Mouse (Mus musculus) intestine, embryonic 15.5 days (tissue): ENCODE data around the gene Mmp7. TPM values are rescaled to one million over a fixed set of nuclear protein-coding genes. Genes with fewer than 3 reads are reported as not detected.

Experiments
- ATAC-seq: fragments of 200-750 bp; cut with Nextera tagmentation; 2 replicates; pipeline ENCODE4 v1.8.0; 2017; ENCODE audit warnings: moderate TSS enrichment, moderate library complexity
- H3K27ac ChIP-seq: fragments of 300-500 bp; sonication (generic); 2 replicates; pipeline ENCODE4 v1.5.1; 2015; ENCODE audit warnings: mild to moderate bottlenecking, inconsistent platforms
- H3K27me3 ChIP-seq: fragments of 300-500 bp; sonication (generic); replicated peaks from 2 replicates; pipeline ENCODE4 v1.6.1; 2015; ENCODE audit warnings: inconsistent platforms
- H3K36me3 ChIP-seq: fragments of 300-500 bp; sonication (generic); 2 replicates; pipeline ENCODE4 v1.6.1; 2015; ENCODE audit warnings: inconsistent platforms
- H3K4me1 ChIP-seq: fragments of 300-500 bp; sonication (generic); replicated peaks from 2 replicates; pipeline ENCODE4 v1.6.1; 2015; ENCODE audit warnings: inconsistent platforms
- H3K4me2 ChIP-seq: fragments of 300-500 bp; sonication (generic); replicated peaks from 2 replicates; pipeline ENCODE4 v1.6.1; 2015; ENCODE audit warnings: mild to moderate bottlenecking, inconsistent platforms
- H3K4me3 ChIP-seq: fragments of 300-500 bp; sonication (generic); replicated peaks from 2 replicates; pipeline ENCODE4 v1.5.1; 2015; ENCODE audit warnings: inconsistent platforms
- H3K9ac ChIP-seq: fragments of 300-500 bp; sonication (generic); 2 replicates; pipeline ENCODE4 v1.6.1; 2015; ENCODE audit warnings: inconsistent platforms
- H3K9me3 ChIP-seq: fragments of 300-500 bp; sonication (generic); 2 replicates; pipeline ENCODE4 v1.6.1; 2016; ENCODE audit warnings: inconsistent platforms
- whole genome bisulfite sequencing: fragments of 180-500 bp; shearing (Covaris S2); methylation state at CpG from one replicate; pipeline ENCODE4 v1.1.7; 2015; 5-methylcytosine and 5-hydroxymethylcytosine counted together
- polyA plus RNA-seq: library from polyadenylated mRNA; unstranded; fragments of >200 nt; fragmentation: Nextera tagmentation; extraction: Ambion mirVana; gene quantifications from 2 replicates; pipeline ENCODE4 v1.2.1, GENCODE M21; 2015

Mmp7 gene
- polyA plus RNA-seq, 1 experiment from 2014 or later = 0.58 TPM

DNA sequence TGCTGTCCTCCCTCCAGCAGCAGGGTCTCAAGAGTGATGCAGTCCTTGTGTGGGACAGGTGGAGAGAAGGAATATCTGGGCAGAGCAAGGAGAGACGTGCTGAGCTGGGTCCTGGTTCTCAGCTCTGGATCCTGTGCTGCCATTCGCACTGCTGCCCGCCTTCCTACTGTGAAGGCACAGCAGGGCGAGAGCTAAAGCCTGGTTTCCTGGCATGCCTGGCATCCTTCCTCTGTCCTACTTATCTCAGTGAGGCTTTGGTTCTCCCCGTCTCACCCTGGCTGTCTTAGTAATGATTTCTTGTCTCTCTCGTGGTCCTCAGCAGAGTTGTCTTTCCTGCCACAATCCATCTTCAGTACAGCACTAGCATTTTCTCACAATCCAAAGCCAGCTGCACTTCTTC lies 2.1 kb upstream of the Mmp7 start:
- H3K4me2 ChIP-seq = no peak overlapping the region
- H3K27me3 ChIP-seq = no peaks in the 10 kb centered on the region
- 52% methylated on average over 6 of the region's 6 CpGs for WGBS
- ATAC-seq = no peak
- H3K27ac ChIP-seq = no peak overlapping the region
- no peak overlapping the region for H3K4me3 ChIP-seq
- H3K4me1 ChIP-seq = 0 out of 2 replicates have a peak, but pooled peaks cover 4% of the 10 kb centered on the region
- H3K9me3 ChIP-seq = no peaks in the 10 kb centered on the region
- no peaks in the 10 kb centered on the region for H3K36me3 ChIP-seq
- no peak overlapping the region for H3K9ac ChIP-seq

DNA sequence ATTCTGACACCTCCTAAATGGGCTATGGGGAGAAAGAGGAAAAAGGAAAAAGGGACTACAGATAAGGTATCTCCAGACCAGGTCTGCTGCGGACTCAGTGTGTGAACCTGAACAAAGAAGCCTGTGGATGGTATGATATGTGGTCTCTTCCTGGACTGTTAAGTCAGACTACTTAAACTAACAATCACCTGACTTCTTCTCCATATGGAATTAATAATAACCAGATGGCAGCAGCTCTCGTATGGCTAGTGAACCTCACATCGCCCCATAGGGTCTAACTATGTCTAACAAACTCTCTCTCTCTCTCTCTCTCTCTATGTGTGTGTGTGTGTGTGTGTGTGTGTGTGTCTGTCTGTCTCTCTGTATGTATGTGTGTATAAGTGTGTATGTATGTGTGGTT lies 2.1 kb downstream of the Mmp7 start:
- Histone ChIP-seq H3K9ac (no peak overlapping the region), H3K36me3 (no peaks in the 10 kb centered on the region), H3K4me2 (no peak overlapping the region), H3K27me3 (no peaks in the 10 kb centered on the region), H3K4me3 (no peak overlapping the region), H3K9me3 (no peaks in the 10 kb centered on the region), H3K4me1 (0 out of 2 replicates have a peak, but pooled peaks cover 4% of the 10 kb centered on the region), H3K27ac (no peak overlapping the region)
- WGBS = 83% methylated on average over 3 of the region's 3 CpGs
- no peak for ATAC-seq

DNA sequence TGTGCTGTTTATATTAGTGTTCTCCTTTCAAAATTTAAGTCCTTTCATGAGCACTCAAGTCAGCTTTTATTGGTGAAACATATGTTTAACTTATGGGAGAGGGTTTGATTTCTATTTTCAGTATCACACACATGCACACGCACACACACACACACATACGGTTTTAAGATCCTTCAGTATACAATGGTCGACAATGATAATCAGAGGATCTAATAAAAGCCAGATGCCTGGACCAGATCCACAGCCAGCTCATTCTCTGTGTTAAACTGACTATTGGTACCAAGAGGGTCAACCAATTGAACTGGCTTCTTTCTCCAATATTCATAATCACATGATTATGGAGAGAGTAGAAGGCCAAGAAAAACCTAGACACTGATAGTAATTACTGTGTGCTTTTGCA lies 3.8 kb downstream of the Mmp7 start:
- Histone ChIP-seq H3K9me3 (no peaks in the 10 kb centered on the region), H3K4me2 (no peak overlapping the region), H3K4me3 (no peak overlapping the region), H3K27ac (no peak overlapping the region), H3K27me3 (no peaks in the 10 kb centered on the region), H3K9ac (no peak overlapping the region), H3K36me3 (no peaks in the 10 kb centered on the region), H3K4me1 (no peaks in the 10 kb centered on the region)
- 78% methylated on average over 3 of the region's 3 CpGs for WGBS
- no peak for ATAC-seq

DNA sequence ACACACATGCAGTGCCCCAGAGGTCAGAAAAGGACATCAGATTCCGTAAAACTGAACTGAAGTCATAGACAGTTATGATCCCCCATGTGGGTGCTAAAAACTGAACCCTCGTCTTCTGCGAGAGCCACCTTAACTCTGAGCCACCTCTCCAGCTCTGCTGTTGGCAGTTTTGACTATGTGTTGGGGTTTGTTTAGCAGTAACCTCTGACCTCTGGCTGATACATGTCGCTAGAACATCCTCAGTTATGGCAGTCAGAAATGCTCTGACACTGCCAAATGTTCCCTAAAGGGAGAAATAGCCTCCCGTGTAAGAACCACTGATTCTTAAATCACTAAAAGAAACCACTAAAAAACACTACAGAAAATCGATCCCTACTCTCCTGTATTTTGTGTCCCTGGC lies 16.8 kb downstream of the Mmp7 start:
- Histone ChIP-seq H3K4me3 (no peak overlapping the region), H3K36me3 (no peaks in the 10 kb centered on the region), H3K27me3 (no peaks in the 10 kb centered on the region), H3K4me2 (no peak overlapping the region), H3K4me1 (no peaks in the 10 kb centered on the region), H3K27ac (no peak overlapping the region), H3K9me3 (no peaks in the 10 kb centered on the region), H3K9ac (no peak overlapping the region)
- WGBS = 60% methylated on average over 6 of the region's 6 CpGs
- no peak for ATAC-seq

DNA sequence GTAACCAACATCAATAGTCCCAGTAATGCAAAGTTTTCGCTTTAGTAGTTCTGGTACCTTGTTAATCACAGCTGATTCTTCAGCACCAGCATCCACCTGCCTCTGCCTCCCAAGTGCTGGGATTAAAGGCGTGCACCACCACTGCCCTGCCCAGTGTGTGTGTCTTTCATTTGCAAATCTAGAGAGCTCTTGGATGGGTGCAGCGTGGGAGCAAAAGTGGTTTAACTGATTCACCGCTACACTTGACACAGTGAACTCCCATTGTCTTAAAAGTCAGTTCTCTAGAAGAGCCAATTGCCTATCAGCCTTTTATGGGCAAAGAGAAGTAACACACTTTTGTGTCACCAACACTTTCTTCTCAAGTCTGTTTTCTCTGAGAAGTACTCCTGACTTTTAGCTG lies 19.3 kb downstream of the Mmp7 start:
- Histone ChIP-seq H3K9me3 (no peaks in the 10 kb centered on the region), H3K27me3 (no peaks in the 10 kb centered on the region), H3K9ac (no peak overlapping the region), H3K4me1 (no peaks in the 10 kb centered on the region), H3K27ac (no peak overlapping the region), H3K4me3 (no peak overlapping the region), H3K36me3 (no peaks in the 10 kb centered on the region), H3K4me2 (no peak overlapping the region)
- 85% methylated on average over 4 of the region's 4 CpGs for WGBS
- no peak for ATAC-seq

DNA sequence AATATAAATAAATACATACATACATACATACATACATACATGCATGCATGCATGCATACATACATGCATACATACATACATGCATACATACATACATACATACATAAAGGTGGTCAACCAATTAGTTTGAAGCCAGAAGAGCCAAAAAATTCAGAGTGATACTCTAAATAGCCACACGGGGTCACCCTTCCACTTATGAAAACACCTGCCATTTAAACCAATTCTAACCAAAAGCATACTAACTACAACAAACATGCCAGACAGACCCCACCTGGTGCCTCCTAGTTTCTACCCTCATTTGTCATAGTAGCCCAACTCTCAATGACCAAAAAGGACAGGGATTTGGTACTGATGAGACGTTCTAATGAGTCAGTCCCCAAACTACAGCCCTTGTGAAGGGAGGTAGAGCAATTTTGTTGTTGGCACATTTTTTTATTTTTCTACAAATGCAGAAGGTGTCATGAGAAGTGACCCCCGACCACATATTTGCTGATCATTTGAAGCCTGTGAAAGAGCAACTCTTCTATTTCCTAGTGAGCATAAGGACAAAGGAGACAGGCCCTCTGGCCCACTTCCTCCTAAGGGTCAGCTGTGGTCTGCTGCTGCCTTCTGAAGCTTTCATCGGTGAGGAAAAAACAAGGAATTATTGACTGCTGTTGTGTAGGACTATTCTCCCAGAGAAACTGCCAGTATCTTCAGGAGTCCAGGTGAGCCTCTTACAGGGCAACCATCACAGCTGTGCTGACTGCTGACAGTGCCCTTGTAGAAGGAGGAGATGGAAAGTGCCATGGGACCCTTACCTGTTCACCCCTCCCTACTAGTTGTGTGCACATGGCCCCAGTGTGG lies 22.4 kb downstream of the Mmp7 start:
- Histone ChIP-seq H3K9me3 (no peaks in the 10 kb centered on the region), H3K4me1 (no peaks in the 10 kb centered on the region), H3K9ac (no peak overlapping the region), H3K4me3 (no peak overlapping the region), H3K27ac (no peak overlapping the region), H3K27me3 (no peaks in the 10 kb centered on the region), H3K36me3 (no peaks in the 10 kb centered on the region), H3K4me2 (no peak overlapping the region)
- ATAC-seq = peak; percentile 43; the same call in 1 of the 2 replicates
- 42% methylated on average over 4 of the region's 4 CpGs for WGBS

DNA sequence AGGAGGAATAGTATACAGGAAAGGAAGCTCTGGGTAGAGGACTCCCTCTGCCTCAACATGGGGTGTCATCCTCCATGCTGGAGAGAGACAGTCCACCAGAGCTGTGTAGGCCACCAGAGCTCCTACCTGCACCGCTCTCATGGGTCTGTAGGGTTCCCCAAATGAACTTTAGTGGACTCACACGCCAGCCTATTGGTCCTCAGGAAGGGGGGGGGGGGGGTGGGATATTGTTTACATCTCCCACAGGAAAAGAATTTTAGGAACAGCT lies 23.0 kb downstream of the Mmp7 start:
- Histone ChIP-seq H3K36me3 (no peaks in the 10 kb centered on the region), H3K4me2 (no peak overlapping the region), H3K4me3 (no peak overlapping the region), H3K9ac (no peak overlapping the region), H3K27ac (no peak overlapping the region), H3K27me3 (no peaks in the 10 kb centered on the region), H3K4me1 (no peaks in the 10 kb centered on the region), H3K9me3 (no peaks in the 10 kb centered on the region)
- WGBS = 50% methylated on average over 2 of the region's 2 CpGs
- no peak for ATAC-seq

DNA sequence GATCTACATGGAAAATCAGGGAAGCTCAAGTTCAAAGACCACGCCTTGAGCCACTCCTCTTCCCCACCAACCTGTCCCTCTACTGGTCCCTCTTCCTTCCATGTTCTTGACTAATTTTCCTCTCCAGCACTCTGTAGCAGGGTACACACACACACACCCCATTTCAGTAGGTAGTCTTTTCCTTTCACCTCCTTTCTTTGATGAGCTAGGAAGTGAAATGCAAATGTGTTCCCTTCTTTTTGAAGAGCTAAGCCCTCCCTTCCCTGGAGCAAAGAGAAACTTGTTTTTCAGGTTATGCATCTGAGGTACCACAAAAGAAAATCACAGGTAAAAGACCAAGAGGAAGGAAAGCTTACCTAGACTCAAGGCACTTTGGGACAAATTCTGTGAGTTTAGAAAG lies 29.7 kb downstream of the Mmp7 start:
- Histone ChIP-seq H3K27me3 (no peaks in the 10 kb centered on the region), H3K9me3 (no peaks in the 10 kb centered on the region), H3K27ac (no peak overlapping the region), H3K4me1 (no peaks in the 10 kb centered on the region), H3K9ac (no peak overlapping the region), H3K4me3 (no peak overlapping the region), H3K4me2 (no peak overlapping the region), H3K36me3 (no peaks in the 10 kb centered on the region)
- 89% methylated on average over 1 of the region's 1 CpGs for WGBS
- ATAC-seq = no peak

DNA sequence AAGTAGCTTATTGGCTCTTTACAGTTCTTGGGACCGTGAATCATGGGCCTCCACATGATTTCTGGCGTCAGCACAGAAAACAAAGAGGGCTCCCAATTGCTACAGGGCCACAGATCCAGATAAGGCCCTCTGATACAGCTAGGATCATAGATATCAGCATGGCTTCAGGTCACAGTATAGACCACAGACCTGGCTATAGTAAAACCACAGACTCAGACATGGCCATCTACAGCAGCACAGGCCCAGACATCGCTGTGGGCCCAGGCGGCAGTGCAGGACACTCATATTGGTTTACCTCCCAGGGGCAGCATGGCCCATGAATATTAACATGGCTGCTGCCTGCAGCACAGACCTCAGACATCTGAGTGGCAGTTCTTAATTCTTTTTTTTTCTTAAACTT lies 37.1 kb downstream of the Mmp7 start:
- 73% methylated on average over 4 of the region's 4 CpGs for WGBS
- H3K9me3 ChIP-seq = no peaks in the 10 kb centered on the region
- H3K4me3 ChIP-seq = no peak overlapping the region

DNA sequence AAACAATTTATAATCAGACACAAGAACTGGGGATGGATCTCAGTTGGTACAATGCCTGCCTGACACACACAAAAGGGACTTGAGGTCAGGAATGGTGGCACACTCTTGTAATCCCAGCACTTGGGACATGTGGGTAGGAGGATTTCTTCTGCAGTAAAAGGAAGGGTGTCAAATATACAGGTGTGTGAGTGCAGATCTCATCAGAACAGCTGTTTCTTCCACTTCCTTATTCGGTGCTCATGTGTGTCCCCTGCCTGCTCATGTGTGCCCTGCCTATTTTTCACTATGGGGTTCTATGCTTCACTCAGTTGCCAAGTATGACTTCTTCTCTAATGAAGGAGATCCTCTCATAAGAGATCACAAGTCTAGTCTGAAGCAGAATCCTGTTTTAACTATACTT lies 50.8 kb downstream of the Mmp7 start:
- Histone ChIP-seq H3K36me3 (no peaks in the 10 kb centered on the region), H3K9me3 (no peaks in the 10 kb centered on the region), H3K27ac (no peak overlapping the region), H3K4me2 (no peak overlapping the region), H3K4me3 (no peak overlapping the region), H3K27me3 (no peaks in the 10 kb centered on the region), H3K4me1 (no peaks in the 10 kb centered on the region), H3K9ac (no peak overlapping the region)
- WGBS = 83% methylated on average over 1 of the region's 1 CpGs
- ATAC-seq = no peak

More for the DNA sequence above, 37.1 kb downstream of the Mmp7 start:
- H3K27ac ChIP-seq = no peak overlapping the region
- no peak overlapping the region for H3K9ac ChIP-seq
- no peak overlapping the region for H3K4me2 ChIP-seq
- no peak for ATAC-seq
- no peaks in the 10 kb centered on the region for H3K4me1 ChIP-seq
- H3K36me3 ChIP-seq = no peaks in the 10 kb centered on the region
- H3K27me3 ChIP-seq = no peaks in the 10 kb centered on the region

DNA sequence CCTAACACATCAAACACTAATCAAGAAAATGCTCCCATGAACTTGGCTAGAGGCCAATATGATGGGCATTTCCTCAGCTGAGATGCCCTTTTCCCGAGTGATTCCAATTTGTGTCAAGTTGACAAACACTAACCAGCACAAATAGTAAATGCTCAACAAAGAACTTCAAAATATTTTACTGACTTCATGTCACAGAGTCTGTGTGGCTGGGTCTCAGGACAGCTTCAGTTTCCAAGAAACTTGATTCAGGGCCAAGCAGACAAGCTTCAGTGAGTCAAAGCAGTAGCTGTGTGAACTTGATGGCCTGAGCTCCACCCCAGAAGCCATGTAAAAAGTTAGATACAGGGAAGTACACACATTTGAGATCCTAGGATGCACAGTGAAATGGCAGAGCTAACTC lies 52.3 kb downstream of the Mmp7 start:
- no peak overlapping the region for H3K4me2 ChIP-seq
- no peaks in the 10 kb centered on the region for H3K36me3 ChIP-seq
- ATAC-seq = no peak
- no peaks in the 10 kb centered on the region for H3K9me3 ChIP-seq
- no peak overlapping the region for H3K27ac ChIP-seq
- no peaks in the 10 kb centered on the region for H3K4me1 ChIP-seq
- H3K4me3 ChIP-seq = no peak overlapping the region
- WGBS = 64% methylated on average over 1 of the region's 1 CpGs
- no peak overlapping the region for H3K9ac ChIP-seq
- no peaks in the 10 kb centered on the region for H3K27me3 ChIP-seq

DNA sequence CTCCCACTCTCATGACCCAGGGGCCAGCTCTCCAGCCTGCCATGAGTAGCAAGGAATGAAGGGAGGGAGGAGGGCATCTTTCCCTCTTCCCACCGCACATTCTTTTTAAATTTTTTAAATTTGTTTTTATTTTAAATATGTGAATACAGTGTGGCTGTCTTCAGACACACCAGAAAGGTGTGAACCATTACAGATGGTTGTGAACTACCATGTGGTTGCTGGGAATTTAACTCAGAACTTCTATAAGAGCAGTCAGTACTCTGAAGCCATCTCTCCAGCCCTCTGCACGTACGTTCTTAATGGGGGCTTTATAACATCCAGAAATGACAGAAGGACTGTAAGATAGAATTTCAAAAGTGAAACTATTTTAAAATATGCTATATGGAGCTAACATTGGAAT lies 57.0 kb downstream of the Mmp7 start:
- Histone ChIP-seq H3K27me3 (no peaks in the 10 kb centered on the region), H3K9ac (no peak overlapping the region), H3K4me1 (no peaks in the 10 kb centered on the region), H3K4me3 (no peak overlapping the region), H3K9me3 (no peaks in the 10 kb centered on the region), H3K4me2 (no peak overlapping the region), H3K36me3 (no peaks in the 10 kb centered on the region), H3K27ac (no peak overlapping the region)
- WGBS = 86% methylated on average over 3 of the region's 3 CpGs
- ATAC-seq = no peak
